Mouse (Mus musculus) forebrain, embryonic 16.5 days (tissue): Measurements from ENCODE around the gene Hhip. TPM values are rescaled to one million over a fixed set of nuclear protein-coding genes. Genes with fewer than 3 reads are reported as not detected.
"Not testable (repeated sequence)": the region's sequence is repeated elsewhere in the genome, so short reads cannot be mapped to it uniquely, and the experiment has no call there.

Source experiments
- ATAC-seq: fragments of 200-750 bp; cut with Nextera tagmentation; 2 replicates; pipeline ENCODE4 v1.8.0; 2017; ENCODE audit warnings: mild to moderate bottlenecking, moderate library complexity
- H3K27ac ChIP-seq: fragments of 300-500 bp; sonication (generic); 2 replicates; pipeline ENCODE4 v1.5.1; 2014; ENCODE audit warnings: low read length, control low read depth
- H3K27me3 ChIP-seq: fragments of 300-500 bp; sonication (generic); replicated peaks from 2 replicates; pipeline ENCODE4 v1.6.1; 2014; ENCODE audit warnings: low read length; ENCODE audit not compliant: control insufficient read depth, insufficient read depth
- H3K36me3 ChIP-seq: fragments of 300-500 bp; sonication (generic); 2 replicates; pipeline ENCODE4 v1.6.1; 2014; ENCODE audit not compliant: control insufficient read depth, insufficient read depth
- H3K4me1 ChIP-seq: fragments of 300-500 bp; sonication (generic); replicated peaks from 2 replicates; pipeline ENCODE4 v1.6.1; 2014; ENCODE audit warnings: low read length; ENCODE audit not compliant: control insufficient read depth, insufficient read depth
- H3K4me2 ChIP-seq: fragments of 300-500 bp; sonication (generic); 2 replicates; pipeline ENCODE4 v1.6.1; 2014; ENCODE audit warnings: mild to moderate bottlenecking, low read length, control low read depth
- H3K4me3 ChIP-seq: fragments of 300-500 bp; sonication (generic); replicated peaks from 2 replicates; pipeline ENCODE4 v1.5.1; 2014; ENCODE audit warnings: mild to moderate bottlenecking, low read length, control low read depth
- H3K9ac ChIP-seq: fragments of 300-500 bp; sonication (generic); replicated peaks from 2 replicates; pipeline ENCODE4 v1.6.1; 2014; ENCODE audit warnings: low read depth, low read length, control low read depth
- H3K9me3 ChIP-seq: fragments of 300-500 bp; sonication (generic); 2 replicates; pipeline ENCODE4 v1.6.1; 2016; ENCODE audit warnings: low read length; ENCODE audit not compliant: control insufficient read depth
- WGBS: fragments of 180-500 bp; shearing (Covaris S2); extraction: QIAGEN DNeasy Blood & Tissue Kit; methylation state at CpG from one replicate; pipeline ENCODE4 v1.1.7; 2014; 5-methylcytosine and 5-hydroxymethylcytosine counted together
- polyA plus RNA-seq: library from polyadenylated mRNA; unstranded; fragments of >200 nt; fragmentation: Nextera tagmentation; extraction: Ambion mirVana; gene quantifications from 2 replicates; pipeline ENCODE4 v1.2.1, GENCODE M21; 2015

Hhip gene
- polyA plus RNA-seq, 1 experiment from 2014 or later = 1.1 TPM

- Histone ChIP-seq H3K9ac (no peak overlapping the region), H3K27me3 (no peaks in the 10 kb centered on the region), H3K4me2 (no peak overlapping the region), H3K36me3 (no peaks in the 10 kb centered on the region), H3K27ac (no peak overlapping the region), H3K4me3 (no peak overlapping the region), H3K9me3 (no peaks in the 10 kb centered on the region), H3K4me1 (no peaks in the 10 kb centered on the region)
- WGBS = 90% methylated on average over 5 of the region's 5 CpGs
- no peak for ATAC-seq
Observed at GRCm38 (mm10) chr8:80002313-80002712, 55.5 kb downstream of the Hhip start.

- Histone ChIP-seq H3K27me3 (no peaks in the 10 kb centered on the region), H3K36me3 (no peaks in the 10 kb centered on the region), H3K9me3 (no peaks in the 10 kb centered on the region), H3K9ac (no peak overlapping the region), H3K4me1 (no peaks in the 10 kb centered on the region), H3K4me3 (no peak overlapping the region), H3K4me2 (no peak overlapping the region), H3K27ac (no peak overlapping the region)
- ATAC-seq = no peak
- WGBS = 41% methylated on average over 6 of the region's 6 CpGs
Observed at GRCm38 (mm10) chr8:79995075-79995474, 62.7 kb downstream of the Hhip start.

- ATAC-seq = no peak
- Histone ChIP-seq H3K4me2 (no peak overlapping the region), H3K4me3 (no peak overlapping the region), H3K27me3 (no peaks in the 10 kb centered on the region), H3K4me1 (no peaks in the 10 kb centered on the region), H3K36me3 (no peaks in the 10 kb centered on the region), H3K9ac (no peak overlapping the region), H3K9me3 (no peaks in the 10 kb centered on the region), H3K27ac (no peak overlapping the region)
- 70% methylated on average over 1 of the region's 1 CpGs for WGBS
Observed at GRCm38 (mm10) chr8:79993507-79993906, 64.3 kb downstream of the Hhip start.

GRCm38 (mm10) chr8:79992121-79992848, 65.5 kb downstream of the Hhip start:
- Histone ChIP-seq H3K4me2 (no peak overlapping the region), H3K36me3 (no peaks in the 10 kb centered on the region), H3K9me3 (no peaks in the 10 kb centered on the region), H3K9ac (no peak overlapping the region), H3K4me3 (no peak overlapping the region), H3K27me3 (no peaks in the 10 kb centered on the region), H3K27ac (no peak overlapping the region), H3K4me1 (no peaks in the 10 kb centered on the region)
- WGBS = 6% methylated on average over 9 of the region's 9 CpGs
- peak; percentile 71; the same call in 1 of the 2 replicates for ATAC-seq

GRCm38 (mm10) chr8:79991420-79991819, 66.4 kb downstream of the Hhip start:
- not testable (repeated sequence) for H3K4me1 ChIP-seq

GRCm38 (mm10) chr8:79984946-79985345, 72.9 kb downstream of the Hhip start:
- 29% methylated on average over 2 of the region's 2 CpGs for WGBS

More at GRCm38 (mm10) chr8:79991420-79991819, 66.4 kb downstream of the Hhip start:
- not testable (repeated sequence) for H3K9ac ChIP-seq, H3K9me3 ChIP-seq, H3K27me3 ChIP-seq, H3K4me2 ChIP-seq, H3K36me3 ChIP-seq, ATAC-seq, H3K27ac ChIP-seq, H3K4me3 ChIP-seq
- 45% methylated on average over 1 of the region's 2 CpGs for WGBS

GRCm38 (mm10) chr8:79982144-79982543, 75.7 kb downstream of the Hhip start:
- ATAC-seq = no peak
- Histone ChIP-seq H3K4me1 (no peaks in the 10 kb centered on the region), H3K4me2 (no peak overlapping the region), H3K36me3 (no peaks in the 10 kb centered on the region), H3K27ac (no peak overlapping the region), H3K9ac (no peak overlapping the region), H3K4me3 (no peak overlapping the region), H3K9me3 (no peaks in the 10 kb centered on the region), H3K27me3 (no peaks in the 10 kb centered on the region)
- WGBS = 70% methylated on average over 4 of the region's 4 CpGs

More at GRCm38 (mm10) chr8:79984946-79985345, 72.9 kb downstream of the Hhip start:
- Histone ChIP-seq H3K9ac (no peak overlapping the region), H3K27ac (no peak overlapping the region), H3K36me3 (no peaks in the 10 kb centered on the region), H3K27me3 (no peaks in the 10 kb centered on the region), H3K4me2 (no peak overlapping the region), H3K4me3 (no peak overlapping the region), H3K9me3 (no peaks in the 10 kb centered on the region), H3K4me1 (no peaks in the 10 kb centered on the region)
- no peak for ATAC-seq

- no peak overlapping the region for H3K9ac ChIP-seq
- peak; percentile 45 for ATAC-seq
- WGBS = 22% methylated on average over 6 of the region's 6 CpGs
- H3K36me3 ChIP-seq = no peaks in the 10 kb centered on the region
- no peaks in the 10 kb centered on the region for H3K27me3 ChIP-seq
- no peaks in the 10 kb centered on the region for H3K9me3 ChIP-seq
- no peak overlapping the region for H3K4me2 ChIP-seq
- 0 out of 2 replicates have a peak, but pooled peaks cover 3% of the 10 kb centered on the region for H3K4me1 ChIP-seq
- no peak overlapping the region for H3K4me3 ChIP-seq
- no peak overlapping the region for H3K27ac ChIP-seq
Observed at GRCm38 (mm10) chr8:79966159-79966558, 91.6 kb downstream of the Hhip start.

GRCm38 (mm10) chr8:79952857-79953256, 104.9 kb downstream of the Hhip start:
- Histone ChIP-seq H3K4me3 (no peak overlapping the region), H3K9ac (no peak overlapping the region), H3K4me2 (no peak overlapping the region), H3K9me3 (no peaks in the 10 kb centered on the region), H3K27ac (no peak overlapping the region), H3K4me1 (no peaks in the 10 kb centered on the region), H3K27me3 (no peaks in the 10 kb centered on the region), H3K36me3 (no peaks in the 10 kb centered on the region)
- 5% methylated on average over 3 of the region's 3 CpGs for WGBS
- no peak for ATAC-seq
